Mouse (Mus musculus) gastrocnemius, postnatal 10 days (tissue): ENCODE data around the gene Cckar. TPM values are rescaled to one million over a fixed set of nuclear protein-coding genes. Genes with fewer than 3 reads are reported as not detected.
"Not testable (repeated sequence)": the region's sequence is repeated elsewhere in the genome, so short reads cannot be mapped to it uniquely, and the experiment has no call there.

Source experiments
- DNase-seq: peaks from one replicate; pipeline ENCODE4 v3.0.0; 2021; ENCODE audit warnings: mixed read lengths
- long read RNA-seq, 2 experiments: library from polyadenylated mRNA; stranded (forward); transcript quantifications; one replicate each; pipeline ENCODE4 v2.0.0; 2021
- total RNA-seq, 2 experiments: library from RNA; stranded (reverse); gene quantifications; 2 replicates each; pipeline ENCODE4 v1.2.3; 2021

The Cckar gene
- total RNA-seq, result not detected
- long read RNA-seq, experiment 1, result 0 reads
- long read RNA-seq, experiment 2, result 0 reads

DNA sequence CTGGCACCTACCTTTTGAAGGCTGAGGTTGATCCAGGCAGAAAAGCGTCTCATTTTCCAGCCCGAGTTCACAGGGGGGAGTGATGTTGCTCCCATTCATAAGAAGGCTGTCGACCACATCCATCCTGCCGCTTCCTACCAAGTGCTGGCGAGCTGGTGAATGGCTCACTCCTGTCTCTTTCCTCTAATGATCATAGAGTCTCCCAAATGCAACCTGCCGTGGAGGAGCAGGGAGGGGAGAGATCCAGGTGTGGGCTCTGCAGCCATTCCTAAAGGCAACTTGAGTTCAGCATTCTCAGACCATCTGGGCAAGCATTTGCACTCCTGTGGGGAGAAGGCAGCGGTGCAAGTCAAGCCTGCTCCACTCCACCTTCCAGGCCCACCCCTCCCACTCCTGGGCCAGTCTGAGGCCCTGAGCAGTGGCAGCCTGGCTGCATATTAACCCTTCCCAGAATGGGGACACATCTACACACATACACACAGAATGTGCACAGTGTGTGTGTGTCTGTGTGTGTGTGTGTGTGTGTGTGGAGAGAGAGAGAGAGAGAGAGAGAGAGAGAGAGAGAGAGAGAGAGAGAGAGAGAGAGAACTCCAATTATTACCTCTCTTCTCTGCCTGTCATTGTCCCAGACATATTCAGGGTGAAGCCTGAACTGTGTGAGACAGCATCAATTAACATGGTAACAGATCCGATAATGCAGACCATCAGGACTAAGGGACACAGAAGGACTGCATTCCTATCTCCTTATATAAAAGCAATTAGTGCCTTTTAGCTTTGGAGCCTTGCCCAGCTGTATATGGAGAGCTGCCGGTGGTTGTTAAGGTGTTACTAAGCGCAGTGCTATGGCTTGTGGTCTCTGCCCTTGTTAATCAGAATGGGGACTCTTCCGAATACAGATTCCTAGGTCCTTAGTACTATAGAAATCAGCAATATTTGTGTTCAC is at the start of gene Cckar:
Cckar (minus strand) TSS at position 471 of the 943 bp plus-strand sequence.
- DNase-seq, result no peak

DNA sequence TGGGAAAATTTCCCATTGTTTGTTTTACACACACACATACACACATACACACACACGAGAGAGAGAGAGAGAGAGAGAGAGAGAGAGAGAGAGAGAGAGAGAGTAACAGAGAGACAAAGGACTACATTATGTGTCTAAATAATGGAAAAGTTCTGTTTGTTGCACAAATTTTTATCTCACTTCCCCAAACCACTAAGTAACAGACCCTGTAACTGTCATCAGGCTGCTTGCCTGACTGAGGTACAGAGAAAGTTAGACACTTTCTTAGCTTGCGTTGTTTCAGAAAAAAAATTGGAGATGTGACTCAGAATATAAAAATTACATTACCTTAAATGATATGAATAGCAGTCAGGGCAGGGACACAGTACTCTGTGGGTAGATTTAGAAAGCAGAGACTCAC is 36.6 kb upstream of the Cckar start:
- no peak for DNase-seq

DNA sequence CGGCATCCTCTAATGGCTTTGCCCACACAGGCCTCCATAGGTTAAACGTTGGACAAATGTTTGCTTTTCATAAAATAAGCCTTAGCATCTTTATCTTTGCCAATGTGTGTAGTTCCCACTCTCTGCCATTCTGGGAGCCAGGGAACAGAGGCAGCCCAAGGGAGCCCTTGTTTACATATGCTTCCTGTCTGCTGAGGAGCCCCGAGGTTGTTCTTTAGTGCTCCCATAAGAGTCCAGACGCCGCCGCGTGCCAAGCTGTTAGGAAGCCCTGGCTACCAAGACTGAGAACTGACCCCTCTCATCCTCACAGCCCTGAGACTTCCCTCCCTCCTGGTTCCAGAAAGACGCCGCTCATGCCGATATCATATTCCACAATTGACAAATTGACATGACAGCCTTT is 25.4 kb upstream of the Cckar start:
- DNase-seq, result no peak

DNA sequence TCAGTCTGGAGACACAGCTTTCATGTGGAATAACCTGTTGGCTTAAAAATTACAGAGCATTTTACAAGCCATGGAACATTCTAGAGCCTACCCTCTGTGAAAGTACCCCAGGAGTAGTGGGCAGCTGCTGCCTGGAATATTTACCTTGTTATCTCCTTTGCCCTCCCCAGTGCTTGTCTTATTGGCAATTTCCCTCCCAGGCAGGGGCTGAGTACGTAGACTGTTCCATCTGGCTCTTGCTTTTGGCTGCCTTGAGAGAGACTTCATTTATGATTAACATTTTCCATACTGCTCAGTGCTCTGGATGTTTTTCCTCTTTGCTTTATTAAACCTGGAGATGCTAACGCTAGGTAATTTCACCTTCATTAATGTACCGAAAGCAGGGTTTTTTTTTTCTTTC is 20.1 kb upstream of the Cckar start:
- DNase-seq, result no peak

DNA sequence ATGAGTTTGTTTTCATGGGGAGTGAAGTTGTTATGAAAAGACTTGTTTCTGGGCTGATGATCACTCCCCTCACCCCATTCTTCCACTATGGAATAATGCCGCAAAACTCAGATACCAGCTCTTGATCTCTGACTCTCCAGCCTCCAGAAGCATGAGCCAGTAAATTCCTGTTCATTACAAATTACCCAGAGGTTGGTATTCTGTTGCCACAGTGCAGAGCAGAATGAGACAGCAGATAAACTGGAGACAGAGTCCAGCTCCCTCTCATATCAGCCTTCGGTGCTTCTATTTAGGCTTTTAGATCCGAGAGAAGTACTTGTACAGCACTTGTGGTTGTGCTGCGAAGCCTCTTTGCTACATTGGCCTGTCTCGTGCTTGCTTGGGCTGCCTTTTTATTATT is 18.5 kb upstream of the Cckar start:
- no peak for DNase-seq

DNA sequence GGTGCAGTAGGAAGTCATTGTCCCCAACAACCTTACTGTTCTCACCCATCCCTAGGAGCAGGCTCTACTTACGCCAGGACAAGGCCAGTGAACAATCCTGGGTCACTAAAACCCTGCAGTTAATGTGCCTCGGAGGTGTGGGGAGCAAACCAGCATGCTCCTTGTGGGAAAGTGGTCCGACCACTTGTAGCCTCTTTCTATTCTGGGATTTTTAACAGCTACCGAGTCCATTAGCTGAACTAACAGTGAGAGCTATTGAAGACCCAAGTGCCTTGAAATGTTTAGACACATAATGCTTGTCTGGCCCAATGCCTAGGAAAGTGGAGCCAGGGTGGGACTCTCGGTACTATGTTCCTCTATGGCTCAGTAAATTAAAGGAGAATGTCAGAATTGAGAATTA is 9.0 kb upstream of the Cckar start:
- DNase-seq, result no peak

DNA sequence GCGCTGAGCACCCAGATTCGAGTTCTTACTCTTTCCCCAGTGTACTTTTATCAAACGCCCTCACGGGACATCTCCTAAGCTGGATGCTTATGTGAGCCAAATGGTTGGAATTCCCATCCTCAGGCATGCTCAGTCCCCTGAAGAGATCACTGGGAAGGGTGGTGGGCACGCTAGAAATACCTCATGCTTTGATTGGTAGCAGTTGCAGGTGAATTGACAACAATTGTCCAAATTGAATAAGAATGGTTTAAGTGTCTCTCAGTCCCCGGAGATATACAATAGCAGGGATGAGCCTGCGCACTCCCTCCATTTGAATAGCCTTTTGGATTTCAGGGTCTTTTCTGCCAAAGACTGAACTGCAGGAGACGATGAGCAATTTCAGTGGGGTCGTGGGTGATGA is 3.8 kb upstream of the Cckar start:
- no peak for DNase-seq

DNA sequence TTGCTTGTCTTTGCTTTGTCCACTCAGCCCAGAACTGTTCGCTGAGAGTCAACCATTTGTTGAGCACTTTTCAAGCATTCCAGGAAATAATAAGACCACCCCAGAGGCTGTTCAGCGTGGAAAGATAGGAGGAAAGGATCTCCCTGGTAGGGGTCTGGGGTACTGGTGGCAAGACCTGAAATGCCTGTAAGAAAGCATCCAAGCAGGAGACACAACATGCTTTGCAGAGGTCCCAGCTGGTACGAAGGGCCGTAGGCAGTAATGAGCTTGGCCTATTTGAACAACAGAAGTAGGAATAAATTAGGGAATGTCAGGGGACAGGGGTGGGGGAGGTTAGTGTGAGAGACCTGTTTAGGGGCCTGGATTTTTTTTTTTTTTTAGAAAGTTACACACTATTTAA is 686 bp upstream of the Cckar start:
- no peak for DNase-seq

DNA sequence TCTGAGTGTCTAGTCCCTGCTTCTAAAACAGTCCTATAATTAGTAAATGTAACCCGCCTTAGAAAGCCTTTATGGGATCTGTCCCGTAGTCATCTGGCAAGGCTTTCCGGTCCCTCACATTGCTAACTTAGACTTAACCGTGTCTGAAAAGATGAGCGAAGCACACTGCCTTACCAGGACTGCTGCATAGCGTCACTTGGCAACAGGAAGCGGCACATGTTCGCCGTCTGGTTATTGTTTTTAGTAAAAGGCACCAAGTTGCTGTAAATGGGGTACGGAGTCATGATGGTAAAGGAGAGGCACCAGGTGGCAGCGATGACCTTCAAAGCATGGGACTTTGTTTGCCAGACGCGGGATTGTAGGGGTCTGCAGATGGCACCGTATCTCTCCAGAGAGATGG is 4.8 kb downstream of the Cckar start:
- DNase-seq, result no peak

DNA sequence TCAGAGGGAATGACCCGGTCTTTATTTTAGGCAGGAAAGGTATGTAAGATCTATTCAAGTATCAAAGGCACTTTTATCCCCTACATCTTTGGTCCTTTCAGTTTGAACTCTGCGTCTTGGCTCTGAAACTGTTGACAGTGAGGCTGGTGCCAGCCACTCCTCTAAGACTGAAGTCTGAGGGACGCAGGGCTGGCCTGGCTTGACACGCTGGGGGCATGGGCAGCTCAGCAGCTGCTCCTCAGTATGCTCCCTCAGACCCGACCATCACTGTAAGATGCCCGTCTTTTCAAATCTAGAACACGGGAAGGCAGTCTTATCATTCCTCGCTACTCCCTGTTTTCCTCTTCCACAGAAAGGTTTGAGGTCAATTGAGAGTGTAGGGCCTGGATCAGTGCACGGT is 9.7 kb downstream of the Cckar start:
- DNase-seq, result no peak

DNA sequence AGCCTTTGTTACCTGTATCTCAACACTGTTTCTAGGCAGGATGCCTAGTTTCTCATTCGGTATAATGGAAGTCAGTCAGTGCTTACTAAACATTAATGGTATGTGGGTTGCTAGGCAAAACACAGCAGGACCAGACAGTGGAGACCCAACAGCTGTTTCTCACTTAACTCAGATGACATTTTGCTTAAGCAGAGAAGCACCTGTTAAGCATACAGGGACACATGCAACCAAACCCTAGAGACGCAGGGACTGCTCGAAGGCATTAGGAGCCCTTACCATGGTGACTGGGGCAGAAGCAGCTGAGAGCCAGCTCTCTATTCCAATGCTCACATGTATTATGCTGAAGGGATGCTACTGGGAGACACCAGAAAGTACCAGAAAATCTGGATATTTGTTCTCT is 10.8 kb downstream of the Cckar start:
- no peak for DNase-seq

DNA sequence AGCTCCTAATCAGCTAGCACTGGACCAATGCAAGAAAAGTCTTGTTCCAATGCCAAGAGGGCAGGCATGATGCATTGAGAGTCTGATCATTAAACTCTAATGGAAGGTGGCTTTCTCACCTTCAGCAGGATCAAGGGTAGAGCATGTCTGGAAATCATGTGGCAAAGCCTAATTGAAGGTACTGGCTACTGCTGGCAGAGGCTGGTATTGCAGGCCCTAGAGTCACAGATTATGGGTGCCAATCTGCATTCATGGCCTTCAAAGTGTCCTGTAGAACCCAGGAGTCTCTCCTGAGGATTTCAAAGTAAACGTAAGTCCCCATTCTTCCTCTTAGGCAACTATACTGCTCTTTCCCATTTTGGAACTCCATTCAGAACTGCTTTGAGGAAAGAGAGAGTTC is 14.8 kb downstream of the Cckar start:
- no peak for DNase-seq

DNA sequence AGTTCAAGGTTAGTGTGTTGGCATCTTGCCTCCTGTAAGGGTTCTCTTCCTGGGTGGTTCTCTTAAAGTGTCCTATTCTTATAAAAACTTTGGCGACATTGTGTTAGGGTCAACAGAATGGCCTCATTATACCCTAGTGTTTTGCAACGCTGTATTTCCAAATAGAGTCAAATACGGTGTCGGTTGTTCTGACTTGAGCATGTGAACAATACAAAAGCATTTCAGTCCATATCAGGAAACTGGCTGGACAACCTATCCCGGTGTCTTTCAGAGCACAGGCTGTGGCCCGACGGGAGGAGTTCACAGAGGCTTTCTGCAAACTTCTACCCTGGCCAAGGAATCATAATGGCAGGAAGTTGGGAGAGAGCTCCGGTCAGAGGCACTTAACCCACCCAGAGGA is 15.4 kb downstream of the Cckar start:
- no peak for DNase-seq

DNA sequence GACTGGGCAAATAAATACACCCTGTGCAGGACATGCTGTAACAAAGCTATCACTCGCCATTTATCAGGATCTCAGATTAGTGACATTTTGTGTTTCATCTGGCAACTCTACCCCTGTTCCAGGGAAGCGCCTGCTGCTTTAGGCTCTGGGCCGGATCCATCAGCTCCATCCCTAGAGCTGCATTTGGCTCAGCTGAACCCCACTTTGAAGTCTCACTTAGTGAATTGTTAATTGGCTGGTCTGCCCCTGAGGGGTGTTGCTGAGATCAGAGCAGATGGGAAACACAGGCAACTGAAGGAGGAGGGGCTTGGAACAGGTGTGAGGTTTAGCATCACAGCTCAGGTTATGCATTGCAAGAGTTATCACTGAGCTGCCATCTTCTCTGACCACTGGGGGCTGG is 15.9 kb downstream of the Cckar start:
- no peak for DNase-seq

DNA sequence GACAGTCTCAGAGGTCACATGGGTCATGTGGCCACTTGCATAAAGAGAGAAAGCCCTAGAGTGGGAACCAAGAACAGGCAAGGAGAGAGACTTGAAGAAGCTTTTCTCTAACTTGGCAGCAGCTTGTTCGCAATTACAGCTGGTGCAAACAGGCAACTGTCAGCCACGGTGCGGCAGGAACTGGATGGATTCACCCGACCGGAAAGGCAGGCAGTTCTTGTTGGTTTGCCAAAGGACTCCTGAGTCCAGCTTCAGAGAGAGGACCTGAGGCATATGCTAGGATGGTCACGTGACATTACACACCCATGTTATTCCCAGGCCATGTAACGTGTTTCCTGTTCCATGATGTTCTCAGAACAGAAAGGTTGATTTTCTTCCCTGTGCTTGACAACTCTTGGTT is 19.2 kb downstream of the Cckar start:
- no peak for DNase-seq

DNA sequence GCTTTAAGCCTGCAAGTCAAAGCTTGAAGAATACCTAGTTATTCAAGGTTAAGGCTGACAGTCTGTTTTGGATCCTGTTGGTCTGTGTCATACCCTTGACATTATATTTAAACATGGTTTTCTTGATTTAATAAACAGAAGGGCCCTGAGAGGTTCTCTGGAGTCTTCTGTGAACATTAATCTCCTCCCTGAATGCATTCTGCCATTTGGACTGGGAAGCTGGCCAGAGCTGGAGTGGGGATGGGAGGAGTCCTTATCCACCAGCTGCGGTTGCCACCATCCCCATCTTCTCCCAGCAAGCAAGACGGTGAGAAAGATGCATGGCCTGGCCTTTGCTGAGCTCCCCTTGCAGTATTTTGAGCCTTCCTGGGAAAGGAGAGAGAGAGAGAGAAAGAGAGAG is 21.1 kb downstream of the Cckar start:
- no peak for DNase-seq

DNA sequence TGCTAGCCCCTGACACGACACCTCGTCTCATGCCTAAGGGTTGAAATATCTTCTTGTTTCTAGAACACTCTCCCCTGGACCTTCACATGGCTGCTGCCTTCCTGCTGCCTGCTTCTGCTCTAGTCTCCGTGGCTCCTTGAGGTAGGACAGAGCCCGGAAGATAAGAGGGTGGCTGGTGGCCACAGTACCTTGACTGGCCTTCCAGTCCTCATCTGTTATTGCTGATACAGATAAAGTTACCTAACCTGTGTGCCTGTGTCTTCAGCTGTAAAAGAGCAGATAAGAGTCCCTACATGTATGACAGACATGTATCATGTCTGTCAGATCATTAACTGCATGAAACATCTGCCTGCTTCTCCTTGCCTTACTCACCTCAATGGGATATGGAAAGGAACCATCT is 21.9 kb downstream of the Cckar start:
- DNase-seq, result no peak

DNA sequence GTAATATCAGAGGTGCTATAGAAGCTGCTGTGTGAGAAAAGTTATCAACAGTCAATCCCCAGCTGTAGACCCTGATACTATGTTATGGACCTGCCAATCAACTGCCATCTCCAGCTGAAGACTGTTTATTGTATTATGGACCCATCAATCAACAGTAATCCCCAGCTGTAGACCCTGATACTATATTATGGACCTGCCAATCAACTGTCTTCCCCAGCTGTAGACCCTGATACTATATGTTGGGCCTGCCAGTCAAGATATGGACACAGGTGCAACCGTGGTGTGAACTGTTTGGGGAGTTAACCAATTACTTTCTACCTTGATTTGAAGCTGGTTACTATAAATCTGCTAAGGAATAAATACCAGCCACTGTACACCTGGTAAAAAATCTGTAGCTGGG is 23.1 kb downstream of the Cckar start:
- no peak for DNase-seq

DNA sequence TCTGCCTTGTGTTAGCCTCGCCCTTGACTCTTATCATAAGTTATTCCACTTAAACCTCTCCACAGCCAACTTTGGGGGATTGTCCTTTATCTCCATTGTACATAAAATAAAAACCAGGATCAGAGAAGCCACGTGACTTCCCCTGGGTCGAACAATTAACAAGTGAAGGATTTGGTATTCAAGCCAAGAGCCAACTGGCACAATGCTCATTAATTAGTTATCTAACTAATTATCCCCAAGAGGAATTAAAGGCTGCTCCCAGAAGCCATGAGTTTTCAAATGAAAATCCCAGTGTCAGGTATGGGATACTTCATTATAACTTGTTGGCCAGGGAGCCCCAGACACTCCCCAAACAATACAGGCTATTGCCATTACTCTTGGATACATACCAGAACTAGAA is 23.6 kb downstream of the Cckar start:
- no peak for DNase-seq

DNA sequence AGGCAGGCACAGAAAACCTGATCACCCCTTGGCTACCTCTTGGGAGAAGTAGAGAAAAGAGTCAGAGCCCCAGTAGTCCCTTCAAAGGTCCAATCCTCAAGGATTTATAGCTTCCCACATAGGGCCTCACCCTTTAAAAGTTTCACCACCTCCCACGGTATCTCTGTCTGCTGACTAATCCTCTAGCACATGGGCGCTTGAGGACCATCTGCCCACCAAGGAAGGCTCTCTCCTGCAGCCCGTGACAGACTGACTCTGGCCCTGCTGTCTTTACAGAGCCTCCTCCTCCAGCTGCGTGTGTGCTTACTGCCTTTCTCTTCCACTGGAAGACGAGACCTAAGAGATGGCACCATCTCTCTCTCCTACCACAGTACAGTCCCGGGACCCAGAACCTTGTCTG is 27.9 kb downstream of the Cckar start:
- DNase-seq, result no peak

DNA sequence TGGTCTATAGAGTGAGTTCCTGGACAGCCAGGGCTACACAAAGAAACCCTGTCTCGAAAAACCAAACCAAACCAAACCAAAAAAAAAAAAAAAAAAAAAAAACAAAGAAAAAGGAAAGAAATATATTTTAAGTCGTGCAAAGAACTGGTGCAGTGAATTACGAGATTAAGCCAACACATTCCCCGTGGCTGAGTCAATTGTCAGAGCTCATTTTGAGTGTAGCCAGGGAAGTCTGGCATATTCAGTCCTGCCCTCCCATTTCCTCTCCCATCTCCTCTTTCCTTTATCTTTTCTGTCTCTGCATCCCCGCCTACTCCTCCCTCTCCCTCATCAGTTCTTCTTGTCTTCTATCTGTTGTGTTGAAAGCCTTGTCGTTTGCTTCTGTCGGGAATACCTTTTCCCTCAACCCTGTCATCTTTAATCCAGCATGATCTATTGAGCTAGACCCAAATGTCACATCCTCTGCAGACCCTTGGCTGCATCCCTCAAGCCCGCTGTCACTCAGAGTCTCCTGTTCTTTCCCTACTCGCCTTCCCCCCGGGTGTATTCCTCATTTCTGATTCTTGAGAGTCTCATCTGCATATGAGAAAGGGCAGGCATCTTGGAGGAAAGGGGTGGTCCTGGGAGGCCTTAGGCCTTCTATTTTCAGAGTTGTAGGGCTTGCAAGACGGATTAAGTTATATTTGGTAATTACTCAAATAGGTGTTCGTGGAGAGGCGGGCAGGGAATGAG is 29.3 kb downstream of the Cckar start:
- no peak for DNase-seq

DNA sequence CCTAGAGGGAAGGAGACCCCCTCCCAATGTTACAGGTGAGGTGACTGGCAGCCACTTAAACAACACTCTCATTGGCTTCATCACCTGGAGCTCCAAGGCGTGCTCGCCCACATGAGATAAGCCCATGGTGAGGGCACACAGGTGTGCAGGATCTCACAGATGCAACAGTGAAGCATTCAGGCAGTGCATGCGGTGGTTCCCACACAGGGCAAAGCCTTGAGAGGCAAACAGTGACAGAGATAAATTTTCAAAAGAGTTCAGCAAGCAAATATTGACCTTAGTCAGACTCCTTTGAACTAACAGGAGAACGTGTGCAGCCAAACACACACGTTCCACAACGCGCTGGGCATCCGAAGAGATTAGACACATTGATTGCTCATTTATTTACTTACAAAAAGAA is 30.8 kb downstream of the Cckar start:
- DNase-seq, result no peak

DNA sequence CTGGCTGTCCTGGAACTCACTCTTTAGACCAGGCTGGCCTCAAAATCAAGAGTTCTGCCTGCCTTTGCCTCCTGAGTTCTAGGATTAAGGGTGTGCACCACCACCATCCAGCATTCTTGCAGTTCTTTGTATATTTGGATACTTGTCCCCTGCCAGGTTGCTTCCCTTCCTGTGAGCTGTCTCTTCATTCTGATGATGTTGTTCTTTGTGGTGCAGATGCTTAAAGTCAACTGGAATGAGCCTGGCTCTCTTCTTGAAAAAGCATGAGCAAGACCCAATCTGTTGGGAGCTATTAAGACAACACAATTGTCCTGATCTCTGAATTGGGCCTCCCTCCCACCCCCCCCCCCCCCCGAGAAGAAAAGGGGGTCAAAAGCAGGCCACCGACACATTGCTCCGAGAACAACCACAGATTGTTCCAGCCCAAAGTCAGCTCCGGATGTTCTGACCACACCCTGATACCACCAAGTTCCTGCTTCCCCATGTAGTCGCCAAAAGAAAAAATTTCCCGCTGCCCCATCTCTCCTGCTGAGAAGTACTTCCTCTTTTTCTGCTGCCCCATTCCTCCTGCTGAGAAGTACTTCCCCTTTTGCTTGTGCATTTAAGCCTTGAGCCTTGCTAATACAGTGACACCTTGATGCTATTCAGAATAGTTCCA is 33.9 kb downstream of the Cckar start:
- DNase-seq, result not testable (repeated sequence)
